Mouse (Mus musculus) ES-CJ7 (cell line): ENCODE data around the gene Cyba.
A peak's percentile ranks its signal among the peaks of the same experiment; 100 is the strongest.

Experiments
- DNase-seq: peaks from one replicate; pipeline ENCODE4 v3.0.0; 2011; ENCODE audit warnings: low read depth, low spot score

Gene Cyba

DNA sequence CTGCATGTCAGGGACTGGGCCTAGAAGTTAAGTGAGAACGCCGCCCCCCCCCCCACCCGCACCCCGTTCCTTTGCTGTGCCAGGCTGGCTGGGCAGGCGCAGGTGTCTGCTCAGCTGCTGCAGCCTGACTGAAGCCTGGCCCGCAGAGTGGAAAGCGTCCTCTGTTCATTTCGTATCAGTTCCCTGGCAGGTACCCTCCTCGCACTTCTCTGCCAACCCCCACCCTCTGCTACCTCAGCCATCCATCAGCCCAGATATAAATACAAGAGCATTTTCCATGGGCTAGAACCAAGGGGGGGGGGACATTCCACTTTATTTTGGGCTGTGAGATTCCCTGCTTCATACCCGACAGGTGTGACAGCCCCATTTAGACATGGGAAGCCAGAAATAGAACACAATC lies 19.4 kb upstream of the Cyba start:
- no peak for DNase-seq

DNA sequence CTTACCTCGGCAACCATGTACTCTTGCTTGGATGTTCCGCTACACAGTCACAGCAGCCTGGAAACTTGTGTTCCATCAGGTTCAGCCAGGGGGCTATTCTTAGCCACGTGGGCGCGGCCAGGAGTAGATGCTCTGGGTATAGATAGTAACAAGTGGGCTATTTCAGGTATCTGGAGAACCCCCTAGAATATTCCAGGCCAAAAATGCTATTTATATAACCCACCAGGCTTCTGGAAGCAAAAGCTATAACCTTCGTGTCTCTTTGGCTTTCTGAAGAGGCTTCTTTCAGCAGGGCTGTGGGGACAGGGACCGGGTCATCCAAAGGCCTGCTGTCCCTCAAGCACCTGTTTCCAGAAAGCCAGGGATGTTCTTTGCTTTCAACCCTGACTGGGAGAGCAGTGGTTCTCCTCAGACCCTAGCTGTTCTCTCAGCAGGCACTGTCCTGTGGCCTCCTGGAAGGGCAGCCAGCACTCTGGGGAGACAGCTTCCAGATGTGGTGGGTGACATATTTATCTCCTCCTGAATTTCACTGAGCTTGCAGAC lies 18.5 kb upstream of the Cyba start:
- DNase-seq, result no peak

DNA sequence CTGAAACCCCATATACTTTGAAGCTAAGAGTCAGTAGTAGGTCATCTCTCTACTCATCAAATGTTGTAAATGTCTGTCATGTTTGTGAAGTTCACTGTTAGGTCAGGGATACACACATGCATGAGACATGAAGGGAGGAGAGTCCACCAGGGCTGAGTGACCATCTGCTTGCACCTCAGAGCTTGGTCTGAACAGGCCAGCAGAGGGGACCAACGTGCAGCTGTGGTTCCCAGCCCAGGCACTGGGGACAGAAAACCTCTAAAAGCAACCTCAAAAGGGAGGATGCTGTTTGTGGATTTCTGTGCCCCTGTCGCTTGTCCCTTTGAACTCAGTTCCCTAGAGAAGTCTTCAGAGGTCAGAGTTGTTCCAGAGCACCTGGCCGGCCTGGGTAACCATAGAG lies 12.5 kb upstream of the Cyba start:
- no peak for DNase-seq

- peak; percentile 92 for DNase-seq
These were observed 11.5 kb upstream of the Cyba start for GRCm38 (mm10) chr8:122444058-122444748.

DNA sequence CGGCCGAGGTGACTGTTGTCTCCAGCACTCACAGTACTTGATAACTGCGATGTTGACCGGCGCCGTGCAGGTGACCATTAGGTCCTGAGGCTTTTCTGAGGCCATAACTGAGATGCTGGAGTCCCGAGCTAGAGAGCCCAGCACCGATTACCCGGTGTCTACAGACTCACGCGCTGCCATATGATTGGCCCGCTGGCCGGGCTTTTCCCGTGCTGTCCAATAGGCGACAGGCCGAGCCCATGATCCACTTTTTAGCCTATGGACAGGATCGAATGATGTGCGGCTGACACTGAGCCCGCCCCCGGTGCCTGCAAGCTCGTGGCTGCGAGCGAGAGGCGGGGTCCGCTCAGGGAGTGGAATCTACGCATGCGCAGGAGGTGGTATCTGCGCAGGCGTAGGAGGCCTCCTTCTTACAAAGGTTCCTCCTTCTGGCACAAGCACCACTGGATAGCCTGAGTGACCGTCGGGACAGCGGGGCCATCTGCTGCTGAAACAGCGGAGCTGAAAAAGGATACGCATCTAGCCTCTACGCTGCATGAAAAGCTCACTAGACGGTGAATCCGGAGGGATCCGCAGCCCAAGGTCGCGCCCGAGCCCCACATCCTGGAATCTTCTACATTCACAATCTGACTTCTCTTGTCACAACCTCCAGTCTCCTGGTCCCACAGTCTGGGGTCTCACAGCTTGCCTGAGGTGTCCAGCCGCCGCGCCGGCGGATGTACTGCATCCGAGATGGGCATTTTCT lies 10.7 kb upstream of the Cyba start, which contains the start of gene Mvd:
Mvd (minus strand) TSS at position 161 of the 745 bp plus-strand sequence.
- DNase-seq, result peak; percentile 100

GRCm38 (mm10) chr8:122442781-122443180 lies 10.1 kb upstream of the Cyba start:
- DNase-seq, result no peak

DNA sequence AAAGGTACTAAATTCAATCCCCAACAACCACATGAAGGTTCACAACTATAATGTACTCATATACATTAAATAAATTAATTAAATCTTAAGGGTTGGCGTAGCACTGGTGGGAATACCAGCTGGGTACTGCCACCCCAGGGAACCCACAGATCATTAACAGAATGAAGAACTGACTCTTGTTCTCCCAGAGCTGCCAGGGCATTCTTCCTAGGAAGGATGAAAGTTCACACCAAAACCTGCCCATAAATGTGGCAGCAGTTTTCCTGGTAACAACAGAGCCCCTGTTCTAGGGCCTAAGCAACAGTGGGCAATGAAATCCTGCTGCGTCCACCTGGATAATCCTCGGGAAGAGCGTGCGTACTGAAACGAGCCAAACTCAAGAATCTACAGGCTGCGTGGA lies 9.6 kb upstream of the Cyba start:
- no peak for DNase-seq

DNA sequence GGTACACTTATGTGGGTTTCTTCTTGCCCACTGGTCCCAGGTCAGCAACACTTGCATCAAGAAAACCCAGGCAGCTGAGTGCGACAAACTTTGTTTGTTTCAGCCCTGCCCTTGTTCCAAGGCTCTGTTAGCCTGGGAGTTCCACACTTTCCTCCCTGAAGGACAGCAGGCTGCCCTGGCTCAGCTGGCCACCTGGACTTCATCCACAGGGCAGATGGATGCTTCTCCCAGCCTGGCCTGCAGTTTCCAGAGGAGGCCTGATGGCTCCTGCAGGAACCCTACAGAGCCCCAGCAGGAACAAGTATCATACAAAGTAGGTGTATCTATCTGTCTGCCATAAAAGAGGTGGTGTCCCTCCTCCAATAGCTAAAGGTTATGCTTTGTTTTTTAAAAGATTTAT lies 8.6 kb upstream of the Cyba start:
- no peak for DNase-seq

DNA sequence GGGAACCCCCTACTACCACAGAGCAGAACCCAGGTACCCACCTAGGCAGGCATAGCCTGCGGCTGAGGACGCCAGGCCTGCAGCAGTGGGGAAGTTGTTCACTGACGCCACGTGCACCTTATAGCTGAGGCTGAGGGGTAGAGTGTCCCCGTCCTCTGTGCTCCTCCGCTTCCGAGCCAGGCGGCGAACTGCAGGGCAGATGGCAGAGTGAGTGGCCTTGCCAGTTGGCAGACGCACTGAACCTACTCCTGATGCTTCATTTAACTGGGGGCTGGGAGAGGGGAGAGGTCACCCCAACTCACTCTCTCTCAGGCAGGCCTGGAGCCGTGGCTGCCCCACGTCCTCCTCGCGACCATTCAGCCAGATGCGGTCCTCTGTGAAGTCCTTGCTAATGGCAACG lies 6.6 kb upstream of the Cyba start:
- DNase-seq, result no peak

GRCm38 (mm10) chr8:122437708-122438331 lies 5.1 kb upstream of the Cyba start:
- no peak for DNase-seq

DNA sequence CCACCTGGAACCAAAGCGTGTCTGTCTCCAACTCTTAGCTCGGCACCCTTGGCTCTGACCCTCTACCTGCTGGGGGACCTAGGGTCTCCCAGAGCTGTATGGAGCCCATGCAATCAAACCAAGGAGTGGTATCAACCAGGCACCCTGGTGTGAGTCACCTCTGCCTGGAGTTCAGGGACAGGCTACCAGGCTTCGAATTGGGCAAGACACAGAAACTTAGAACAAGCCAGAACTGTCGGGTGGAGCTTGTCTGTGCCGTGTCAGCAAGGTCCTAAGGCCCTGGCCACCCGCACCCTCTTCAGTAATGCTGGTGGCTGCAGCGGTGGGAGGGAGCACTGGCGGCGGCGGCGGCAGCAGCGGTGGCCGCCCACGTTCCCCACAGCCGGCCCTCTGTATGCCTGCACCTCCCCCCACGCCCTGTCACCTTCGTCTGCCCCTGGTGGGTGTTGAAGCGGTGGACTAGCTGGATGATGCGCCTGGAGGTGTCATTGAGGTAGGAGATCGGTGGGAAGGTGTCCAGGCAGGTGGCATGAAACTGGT lies 3.9 kb upstream of the Cyba start:
- no peak for DNase-seq

GRCm38 (mm10) chr8:122436146-122436545 lies 3.4 kb upstream of the Cyba start:
- DNase-seq, result no peak

- peak; percentile 66 for DNase-seq
These were observed 2.6 kb upstream of the Cyba start for GRCm38 (mm10) chr8:122435375-122435774.

DNA sequence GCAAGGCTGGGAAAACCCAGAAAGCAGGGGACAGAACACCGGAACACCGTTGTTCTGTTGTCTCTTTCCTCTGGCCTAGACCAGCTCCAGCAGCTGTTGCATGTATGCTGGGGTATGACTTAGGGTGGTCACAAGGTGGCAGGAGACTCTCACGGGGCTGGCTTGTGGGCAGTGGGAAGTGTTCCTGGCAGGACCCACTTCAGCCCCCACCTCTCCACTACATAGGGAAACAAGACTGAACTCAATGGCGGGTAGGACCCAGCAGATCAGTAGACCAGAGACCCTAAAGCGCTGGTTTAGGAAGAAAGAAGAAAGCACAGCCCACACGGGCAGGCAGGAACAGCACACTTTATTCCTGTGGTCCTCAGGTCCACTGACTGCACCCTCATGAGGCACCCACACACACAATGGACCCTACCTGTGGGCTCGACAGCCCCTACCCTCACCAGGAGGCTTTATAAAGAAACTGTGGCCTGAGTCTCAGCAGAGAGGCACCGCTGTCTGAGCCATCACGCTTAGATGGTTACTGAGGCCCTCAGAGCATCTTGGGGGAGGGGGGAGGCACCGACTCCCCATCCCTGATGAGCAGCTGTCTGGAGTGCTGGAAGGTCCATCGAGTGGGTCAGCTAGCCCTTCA lies 657 bp upstream of the Cyba start:
- peak; percentile 67 for DNase-seq

GRCm38 (mm10) chr8:122431694-122432442 lies 862 bp downstream of the Cyba start:
- no peak for DNase-seq

- DNase-seq, result no peak
These were observed 2.1 kb downstream of the Cyba start for GRCm38 (mm10) chr8:122430646-122431045.

- no peak for DNase-seq
These were observed 2.6 kb downstream of the Cyba start for GRCm38 (mm10) chr8:122430058-122430636.

DNA sequence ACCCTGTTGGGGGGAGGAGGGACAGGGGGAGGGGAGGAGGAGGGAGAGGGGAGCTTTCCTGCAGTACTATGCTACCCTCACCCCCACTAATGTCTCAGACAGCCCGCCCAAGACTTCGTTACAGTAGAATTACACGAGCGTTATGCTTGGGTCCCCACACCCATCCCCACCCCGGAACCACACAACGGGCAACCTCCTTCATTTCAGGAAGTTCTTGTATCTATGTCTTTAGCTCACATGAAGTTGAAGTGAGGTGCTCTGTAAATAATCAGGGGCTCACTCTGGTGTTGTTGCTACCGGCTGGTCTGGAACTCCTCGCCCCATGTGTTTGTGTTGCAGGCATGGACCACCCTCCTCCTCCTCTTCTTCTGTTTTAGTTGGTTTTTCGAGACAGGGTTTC lies 4.6 kb downstream of the Cyba start:
- no peak for DNase-seq

GRCm38 (mm10) chr8:122427607-122428006 lies 5.1 kb downstream of the Cyba start:
- no peak for DNase-seq

DNA sequence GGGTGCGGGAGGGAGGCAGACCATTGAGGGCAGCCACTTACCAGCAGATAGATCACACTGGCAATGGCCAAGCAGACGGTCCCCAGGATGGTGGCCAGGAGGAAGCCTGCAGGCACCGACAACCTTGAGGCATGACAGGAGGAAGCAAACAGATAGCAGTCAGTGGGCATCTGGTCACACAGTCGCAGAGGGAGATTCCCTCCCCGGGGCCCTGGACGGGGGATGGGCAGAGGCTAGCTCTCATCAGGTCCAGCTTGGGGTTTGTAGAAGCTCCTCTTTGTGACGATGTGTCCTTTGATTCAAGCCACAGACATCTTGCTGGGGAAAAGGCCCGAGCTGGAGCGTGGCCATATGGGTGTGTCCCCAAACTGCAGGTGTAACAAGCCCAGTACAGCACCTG lies 6.6 kb downstream of the Cyba start:
- no peak for DNase-seq

DNA sequence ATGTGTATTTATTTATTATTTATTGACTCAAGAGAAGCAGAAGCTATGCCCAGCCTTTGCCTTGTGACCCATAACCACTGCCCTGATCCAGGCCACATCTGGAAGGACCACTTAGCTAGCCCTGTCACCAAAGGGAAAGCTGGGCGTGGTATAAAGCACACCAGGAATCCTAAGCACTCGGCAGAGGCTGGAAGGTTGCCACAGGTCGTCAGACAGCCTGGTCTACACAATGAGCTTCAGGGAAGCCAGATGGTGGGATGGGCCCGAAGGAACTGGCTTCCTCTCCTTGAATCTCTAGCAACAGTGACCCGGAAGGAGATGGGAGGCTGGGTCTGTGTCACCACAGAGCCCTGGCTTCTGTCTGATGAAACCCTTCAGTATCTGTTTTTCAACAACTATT lies 9.1 kb downstream of the Cyba start:
- DNase-seq, result peak; percentile 73
